Comparison of ENCODE assay signal across 17 mouse cellular contexts in the genomic region with DNA sequence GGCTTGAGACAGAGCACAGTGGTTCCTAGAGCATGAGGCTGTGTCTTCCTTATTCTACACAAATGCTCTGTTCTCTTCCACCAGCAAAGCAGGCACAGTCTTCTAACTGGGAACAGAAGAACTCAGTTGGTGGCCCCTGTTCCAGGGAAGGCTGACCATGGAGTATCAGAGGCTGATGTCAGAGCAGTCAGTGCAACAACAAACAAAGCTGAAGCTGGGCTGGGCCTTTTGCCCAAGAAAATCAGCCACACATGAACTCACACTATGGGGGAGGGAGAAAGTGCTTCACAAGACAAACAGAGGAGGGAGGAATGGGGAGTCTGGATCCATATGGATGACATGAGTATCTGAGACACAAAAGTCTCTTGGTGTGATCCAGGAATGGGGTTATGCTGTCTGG. TPM values are rescaled to one million over a fixed set of nuclear protein-coding genes. Genes with fewer than 3 reads are reported as not detected.
DNase-seq lines count a peak whose midpoint lies in the region; ATAC-seq lines count a peak whose summit lies in the region.
"Had no signal": no experiment of that assay in that cellular context is flagged by ENCODE, and none has a peak within 500 bp of the region (broad histone marks: within the 10 kb centered on the region; RNA-seq: fewer than 3 reads in every experiment).

No protein-coding gene starts in this region.

- H3K9me3 ChIP-seq in hindbrain, embryonic 14.5 days (ENCODE audit: control insufficient read depth, low read length): no peaks in the 10 kb centered on the region
- H3K9me3 ChIP-seq in hindbrain, embryonic 12.5 days (replicated peaks): no peaks in the 10 kb centered on the region
- H3K9me3 ChIP-seq in lung, embryonic 16.5 days (ENCODE audit: control insufficient read depth, low read length): no peaks in the 10 kb centered on the region
- H3K9me3 ChIP-seq: heart, embryonic 12.5 days; midbrain, embryonic 12.5 days; neural tube, embryonic 12.5 days had no signal

- H3K4me3 ChIP-seq in hindbrain, embryonic 14.5 days (replicated peaks; ENCODE audit: low read length): no peak overlapping the region
- no peak overlapping the region for H3K4me3 ChIP-seq in hindbrain, embryonic 12.5 days
- H3K4me3 ChIP-seq in lung, embryonic 16.5 days (ENCODE audit: low read length): no peak overlapping the region
- H3K4me3 ChIP-seq: erythroblast, embryonic 14.5 days; gastrocnemius, adult 2 months; heart, embryonic 12.5 days; midbrain, embryonic 12.5 days; neural tube, embryonic 12.5 days had no signal

- DNase-seq in cerebellum, postnatal 10 days: peak; percentile 47 to 56
- peak; percentile 39 for DNase-seq in hindbrain, embryonic 14.5 days (ENCODE audit: low spot score)
- no peak for DNase-seq in lung, adult 18-20 months
- peak; percentile 12 for DNase-seq in lung, postnatal 14 days
- no peak for DNase-seq in gastrocnemius, postnatal 36 days
- DNase-seq: adrenal gland, postnatal 14 days; gastrocnemius, adult 2 months; right cerebral cortex, postnatal 14 days; thymus, adult 18-20 months had no signal

- no peaks in the 10 kb centered on the region for H3K36me3 ChIP-seq in hindbrain, embryonic 14.5 days (replicated peaks; ENCODE audit: control insufficient read depth, insufficient read depth)
- no peaks in the 10 kb centered on the region for H3K36me3 ChIP-seq in hindbrain, embryonic 12.5 days
- no peaks in the 10 kb centered on the region for H3K36me3 ChIP-seq in lung, embryonic 16.5 days (ENCODE audit: control insufficient read depth, insufficient read depth, low read length)
- H3K36me3 ChIP-seq: heart, embryonic 12.5 days; midbrain, embryonic 12.5 days; neural tube, embryonic 12.5 days had no signal

- no peak overlapping the region for H3K4me2 ChIP-seq in hindbrain, embryonic 14.5 days (replicated peaks)
- no peak overlapping the region for H3K4me2 ChIP-seq in hindbrain, embryonic 12.5 days (replicated peaks)
- H3K4me2 ChIP-seq in lung, embryonic 16.5 days (ENCODE audit: low read depth, low read length): no peak overlapping the region
- H3K4me2 ChIP-seq: heart, embryonic 12.5 days; midbrain, embryonic 12.5 days; neural tube, embryonic 12.5 days had no signal

- H3K27me3 ChIP-seq in hindbrain, embryonic 14.5 days (ENCODE audit: control insufficient read depth, insufficient read depth, low read length): no peaks in the 10 kb centered on the region
- H3K27me3 ChIP-seq in hindbrain, embryonic 12.5 days: no peaks in the 10 kb centered on the region
- no peaks in the 10 kb centered on the region for H3K27me3 ChIP-seq in lung, embryonic 16.5 days (ENCODE audit: control insufficient read depth, insufficient read depth, low read depth, low read length)
- H3K27me3 ChIP-seq: heart, embryonic 12.5 days; midbrain, embryonic 12.5 days; neural tube, embryonic 12.5 days had no signal

- H3K9ac ChIP-seq in hindbrain, embryonic 14.5 days: no peak overlapping the region
- no peak overlapping the region for H3K9ac ChIP-seq in hindbrain, embryonic 12.5 days
- no peak overlapping the region for H3K9ac ChIP-seq in lung, embryonic 16.5 days (ENCODE audit: low read length)
- H3K9ac ChIP-seq: heart, embryonic 12.5 days; liver, embryonic 14.5 days; midbrain, embryonic 12.5 days; neural tube, embryonic 12.5 days had no signal

- intact Hi-C loops in gastrocnemius, postnatal 36 days (cut with DNase I): no loop called here

- no peak for ATAC-seq in cerebellum, adult (ENCODE audit: insufficient number of reproducible peaks, low FRiP score, low TSS enrichment)
- no peak for ATAC-seq in hindbrain, embryonic 14.5 days (ENCODE audit: low FRiP score)
- no peak for ATAC-seq in hindbrain, embryonic 12.5 days (ENCODE audit: low FRiP score)
- ATAC-seq in lung, embryonic 16.5 days (ENCODE audit: low read depth): peak; percentile 92

- H3K27ac ChIP-seq in hindbrain, embryonic 14.5 days: no peak overlapping the region
- H3K27ac ChIP-seq in hindbrain, embryonic 12.5 days: no peak overlapping the region
- H3K27ac ChIP-seq in lung, embryonic 16.5 days (ENCODE audit: low read length): peak overlapping the region; percentile 18
- H3K27ac ChIP-seq: gastrocnemius, adult 2 months; liver, embryonic 14.5 days; midbrain, embryonic 12.5 days; neural tube, embryonic 12.5 days had no signal

- 0 out of 2 replicates have a peak, but pooled peaks cover 6% of the 10 kb centered on the region for H3K4me1 ChIP-seq in hindbrain, embryonic 14.5 days (replicated peaks; ENCODE audit: control insufficient read depth, insufficient read depth, low read length)
- H3K4me1 ChIP-seq in hindbrain, embryonic 12.5 days: no peaks in the 10 kb centered on the region
- H3K4me1 ChIP-seq in lung, embryonic 16.5 days (replicated peaks; ENCODE audit: control insufficient read depth, insufficient read depth, low read length): no peaks in the 10 kb centered on the region; the same call in 1 of the 2 replicates
- H3K4me1 ChIP-seq: heart, embryonic 12.5 days; midbrain, embryonic 12.5 days; neural tube, embryonic 12.5 days had no signal

RNA-seq across cellular contexts. Expression of a gene that starts 56.2 kb away (rescaled TPM):
- 27.5 and 28.1 TPM in 2 replicates for polyA plus RNA-seq in hindbrain, embryonic 14.5 days (2014; fragmentation: Nextera tagmentation; extraction: Ambion mirVana)
- polyA plus RNA-seq in hindbrain, embryonic 12.5 days (2016; fragmentation: Nextera tagmentation; extraction: Ambion mirVana): 22.8 and 24.8 TPM in 2 replicates
- polyA plus RNA-seq in lung, embryonic 16.5 days (2015; fragmentation: Nextera tagmentation; extraction: Ambion mirVana): 10.8 and 11.8 TPM in 2 replicates
- 1 to 10 TPM; 6.1 to 6.8 TPM for total RNA-seq in gastrocnemius, postnatal 36 days (2021)
- polyA plus RNA-seq: erythroblast, embryonic 14.5 days had no signal

Comparison
In these comparisons a context has a peak if more than half of its experiments do, and no peak if none do; other contexts are left out.
1. DNase-seq: peak in cerebellum, postnatal 10 days (2 of 2), hindbrain, embryonic 14.5 days (single experiment) and lung, postnatal 14 days (single experiment); none in lung, adult 18-20 months (0 of 2) and gastrocnemius, postnatal 36 days (0 of 2).